Mouse (Mus musculus) kidney, postnatal 0 days (tissue): Measurements from ENCODE around the gene Khk. TPM values are rescaled to one million over a fixed set of nuclear protein-coding genes. Genes with fewer than 3 reads are reported as not detected.
A peak's percentile ranks its signal among the peaks of the same experiment; 100 is the strongest.

Experiments used
- ATAC-seq: fragments of 200-750 bp; cut with Nextera tagmentation; replicated peaks from 2 replicates; pipeline ENCODE4 v1.8.0; 2017; ENCODE audit warnings: low read depth, moderate number of reproducible peaks, moderate TSS enrichment, moderate library complexity; ENCODE audit not compliant: low FRiP score
- DNase-seq: peaks from one replicate; pipeline ENCODE4 v3.0.0-alpha.2; 2016; ENCODE audit warnings: low spot score
- H3K27ac ChIP-seq: fragments of 300-500 bp; sonication (generic); 2 replicates; pipeline ENCODE4 v1.5.1; 2014; ENCODE audit warnings: mild to moderate bottlenecking
- H3K27me3 ChIP-seq: fragments of 300-500 bp; sonication (generic); 2 replicates; pipeline ENCODE4 v1.6.1; 2014; ENCODE audit warnings: low read length, mixed read lengths; ENCODE audit not compliant: insufficient read depth
- H3K36me3 ChIP-seq: fragments of 300-500 bp; sonication (generic); 2 replicates; pipeline ENCODE4 v1.6.1; 2014; ENCODE audit warnings: low read length, mixed read lengths; ENCODE audit not compliant: insufficient read depth
- H3K4me1 ChIP-seq: fragments of 300-500 bp; sonication (generic); replicated peaks from 2 replicates; pipeline ENCODE4 v1.6.1; 2014; ENCODE audit warnings: antibody characterized with exemption, low read length, mixed read lengths; ENCODE audit not compliant: insufficient read depth
- H3K4me2 ChIP-seq: fragments of 300-500 bp; sonication (generic); 2 replicates; pipeline ENCODE4 v1.6.1; 2014; ENCODE audit warnings: mild to moderate bottlenecking, low read length, moderate library complexity, mixed read lengths
- H3K4me3 ChIP-seq: fragments of 300-500 bp; sonication (generic); replicated peaks from 2 replicates; pipeline ENCODE4 v1.5.1; 2014; ENCODE audit warnings: low read depth, low read length
- H3K9ac ChIP-seq: fragments of 300-500 bp; sonication (generic); 2 replicates; pipeline ENCODE4 v1.6.1; 2014; ENCODE audit warnings: low read depth, low read length
- H3K9me3 ChIP-seq: fragments of 300-500 bp; sonication (generic); replicated peaks from 2 replicates; pipeline ENCODE4 v1.6.1; 2016; ENCODE audit warnings: low read length, inconsistent platforms, mixed read lengths
- CTCF ChIP-seq: IDR thresholded peaks from 2 replicates; pipeline ENCODE4 v1.5.1; 2016; ENCODE audit warnings: antibody characterized with exemption, low read depth, mild to moderate bottlenecking, moderate library complexity
- WGBS: fragments of 180-500 bp; shearing (Covaris S2); extraction: QIAGEN DNeasy Blood & Tissue Kit; methylation state at CpG from one replicate; pipeline ENCODE4 v1.1.7; 2014; 5-methylcytosine and 5-hydroxymethylcytosine counted together
- polyA plus RNA-seq: library from polyadenylated mRNA; unstranded; fragments of >200 nt; fragmentation: Nextera tagmentation; extraction: Ambion mirVana; gene quantifications from 2 replicates; pipeline ENCODE4 v1.2.1, GENCODE M21; 2015

The Khk gene
- polyA plus RNA-seq, 1 experiment from 2014 or later: 70.6 TPM

DNA sequence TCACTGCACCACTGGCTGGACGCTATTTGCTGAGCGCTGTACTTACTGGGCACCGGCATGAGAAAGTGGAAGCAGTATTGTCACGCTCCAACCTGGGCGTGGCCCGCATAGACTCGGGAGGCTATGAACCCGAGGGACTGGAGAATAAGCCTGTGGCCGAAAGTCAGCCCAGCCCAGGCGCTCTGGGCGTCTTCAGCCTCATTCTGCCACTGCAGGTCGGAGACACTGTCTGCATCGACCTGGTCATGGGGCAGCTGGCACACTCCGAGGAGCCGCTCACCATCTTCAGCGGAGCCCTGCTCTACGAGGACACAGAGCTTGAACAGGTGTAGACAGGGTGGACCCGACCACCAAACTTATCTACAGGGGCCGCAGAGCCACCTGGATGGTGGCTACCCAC, 610 bp upstream of the Khk start:
- Histone ChIP-seq H3K4me2 (peak overlapping the region; percentile 82), H3K9me3 (no peaks in the 10 kb centered on the region), H3K36me3 (peaks cover 21% of the 10 kb centered on the region; the same call in 1 of the 2 replicates), H3K9ac (no peak overlapping the region), H3K27me3 (no peaks in the 10 kb centered on the region), H3K4me3 (no peak overlapping the region), H3K4me1 (peaks cover 23% of the 10 kb centered on the region), H3K27ac (0 out of 2 replicates have a peak overlapping the region, but pooled peaks have one; percentile 13)
- WGBS: 62% methylated on average over 19 of the region's 19 CpGs
- DNase-seq (no peak), ATAC-seq (peak; percentile 5)
- no peak for TF ChIP-seq CTCF

DNA sequence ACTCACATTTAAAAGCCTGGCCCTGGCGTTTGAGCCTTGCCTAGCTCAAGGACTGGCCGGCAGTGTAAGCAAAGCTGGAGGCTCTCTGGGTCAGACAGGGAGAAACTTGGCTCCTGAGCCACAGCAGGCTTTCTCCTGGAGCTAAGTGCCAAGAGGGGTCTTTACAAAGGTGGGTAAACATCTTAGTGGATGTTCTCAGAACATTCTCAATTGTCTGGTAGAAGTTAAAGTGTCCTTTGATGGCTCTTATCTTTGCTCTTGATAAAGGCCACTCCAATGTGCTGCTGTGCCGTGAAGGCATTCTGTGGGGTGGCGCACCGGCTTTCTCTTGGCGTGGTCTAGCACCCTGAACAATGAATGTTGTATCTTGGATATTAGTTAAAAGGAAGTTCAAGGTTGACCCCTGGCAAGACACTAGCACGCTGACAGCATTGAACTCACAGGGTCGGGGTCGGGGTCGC, 1.4 kb downstream of the Khk start:
- Histone ChIP-seq H3K4me2 (peak overlapping the region; percentile 82), H3K27me3 (no peaks in the 10 kb centered on the region), H3K9me3 (no peaks in the 10 kb centered on the region), H3K27ac (peak overlapping the region; percentile 9; the same call in 1 of the 2 replicates), H3K4me1 (peaks cover 12% of the 10 kb centered on the region), H3K36me3 (peaks cover 14% of the 10 kb centered on the region; the same call in 1 of the 2 replicates), H3K9ac (no peak overlapping the region; the same call in 1 of the 2 replicates), H3K4me3 (no peak overlapping the region)
- TF ChIP-seq CTCF: no peak
- ATAC-seq: no peak
- 75% methylated on average over 10 of the region's 10 CpGs for WGBS
- no peak for DNase-seq

DNA sequence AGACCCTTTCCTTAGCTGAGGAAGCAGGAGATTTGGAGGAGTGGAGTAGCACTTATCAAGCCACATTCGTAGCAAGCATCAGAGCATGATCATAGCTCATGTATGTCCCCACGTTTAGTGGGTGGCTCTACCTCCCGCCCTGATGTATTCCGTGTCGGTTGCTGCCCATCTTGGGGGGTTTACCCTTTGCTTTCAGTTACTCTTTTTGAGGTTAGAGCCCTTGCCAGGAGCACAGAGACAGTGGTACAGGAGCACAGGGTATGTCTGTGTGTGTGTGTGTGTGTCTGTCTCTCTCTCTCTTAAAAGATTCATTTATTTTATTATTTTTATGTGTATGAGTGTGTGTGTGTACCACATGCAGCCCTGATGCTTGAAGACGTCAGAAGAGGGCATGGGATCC, 1.9 kb downstream of the Khk start:
- no peak overlapping the region for H3K9ac ChIP-seq
- H3K36me3 ChIP-seq: 0 out of 2 replicates have a peak, but pooled peaks cover 9% of the 10 kb centered on the region
- ATAC-seq (no peak), DNase-seq (no peak)
- TF ChIP-seq CTCF: no peak
- H3K27ac ChIP-seq: no peak overlapping the region
- H3K9me3 ChIP-seq: no peaks in the 10 kb centered on the region
- H3K27me3 ChIP-seq: no peaks in the 10 kb centered on the region
- no peak overlapping the region for H3K4me3 ChIP-seq
- H3K4me2 ChIP-seq: no peak overlapping the region
- peaks cover 12% of the 10 kb centered on the region for H3K4me1 ChIP-seq
- WGBS: 79% methylated on average over 6 of the region's 6 CpGs

DNA sequence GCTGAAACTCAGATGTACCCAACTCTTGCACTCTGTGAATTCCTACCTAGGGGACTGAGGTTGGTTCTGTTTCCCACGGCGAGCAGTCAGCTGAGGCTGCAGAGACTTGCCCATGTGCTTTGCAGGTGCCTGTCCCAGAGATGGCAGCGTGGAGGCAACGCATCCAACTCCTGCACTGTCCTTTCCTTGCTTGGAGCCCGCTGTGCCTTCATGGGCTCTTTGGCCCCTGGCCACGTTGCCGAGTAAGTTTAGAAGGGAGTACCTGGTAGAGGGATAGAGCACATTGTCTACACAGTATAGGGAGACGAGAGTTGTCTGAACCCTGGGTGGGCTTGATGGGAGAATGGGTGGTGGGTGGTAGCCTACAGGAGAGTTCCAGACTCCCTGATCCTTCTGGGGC, 3.4 kb downstream of the Khk start:
- no peak for DNase-seq
- Histone ChIP-seq H3K9ac (no peak overlapping the region), H3K27ac (no peak overlapping the region), H3K4me1 (peaks cover 12% of the 10 kb centered on the region), H3K4me2 (no peak overlapping the region), H3K4me3 (no peak overlapping the region), H3K36me3 (no peaks in the 10 kb centered on the region), H3K9me3 (no peaks in the 10 kb centered on the region), H3K27me3 (no peaks in the 10 kb centered on the region)
- no peak for TF ChIP-seq CTCF
- ATAC-seq: no peak
- WGBS: 84% methylated on average over 8 of the region's 8 CpGs

DNA sequence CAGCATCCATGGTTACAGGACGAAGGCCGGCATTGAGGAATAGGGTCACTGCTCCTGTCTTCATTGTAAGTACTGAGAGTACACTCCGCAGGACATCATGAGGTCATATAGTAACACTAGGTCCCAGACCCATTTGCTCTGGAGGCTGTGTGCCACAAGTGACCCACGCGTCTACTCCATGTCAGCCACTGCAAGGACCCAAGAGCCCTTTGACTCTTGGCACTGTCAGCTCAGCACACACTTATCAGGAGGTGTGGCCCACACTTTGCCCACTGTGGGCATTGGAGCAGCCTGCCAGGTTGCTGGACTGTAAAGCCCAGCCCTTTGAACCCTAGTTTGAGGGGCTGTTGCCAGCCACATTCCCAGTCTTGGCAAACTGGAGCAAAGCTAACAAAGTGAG, 4.0 kb downstream of the Khk start:
- no peak for TF ChIP-seq CTCF

DNA sequence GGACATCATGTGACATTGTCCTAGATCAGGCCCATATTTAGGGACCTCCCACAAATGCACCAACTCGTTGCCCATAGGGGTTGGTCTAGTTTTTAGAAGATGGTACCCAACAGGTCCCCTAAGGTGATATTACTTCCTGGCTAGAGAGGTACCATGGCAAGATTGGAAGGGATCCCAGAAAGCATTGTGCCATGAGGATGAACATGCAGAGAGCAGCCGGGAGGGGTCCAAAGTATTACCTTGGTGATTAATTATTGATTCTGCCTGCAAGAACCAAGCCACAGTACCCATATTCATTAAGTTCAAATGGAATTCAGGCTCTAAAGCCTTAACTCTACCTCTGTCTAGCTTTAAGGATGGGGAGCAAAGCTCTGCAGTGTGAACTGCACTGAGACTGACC, 4.8 kb downstream of the Khk start:
- no peak for DNase-seq
- peaks cover 10% of the 10 kb centered on the region for H3K4me1 ChIP-seq
- H3K9me3 ChIP-seq: no peaks in the 10 kb centered on the region
- no peak for ATAC-seq
- WGBS: 83% methylated on average over 2 of the region's 2 CpGs
- no peak overlapping the region for H3K9ac ChIP-seq
- H3K4me2 ChIP-seq: no peak overlapping the region
- TF ChIP-seq CTCF: no peak
- no peak overlapping the region for H3K27ac ChIP-seq
- H3K4me3 ChIP-seq: no peak overlapping the region
- no peaks in the 10 kb centered on the region for H3K27me3 ChIP-seq
- H3K36me3 ChIP-seq: no peaks in the 10 kb centered on the region

More for the DNA sequence above, 4.0 kb downstream of the Khk start:
- H3K27me3 ChIP-seq: no peaks in the 10 kb centered on the region
- WGBS: 87% methylated on average over 5 of the region's 5 CpGs
- H3K9me3 ChIP-seq: no peaks in the 10 kb centered on the region
- ATAC-seq (no peak), DNase-seq (no peak)
- no peak overlapping the region for H3K4me2 ChIP-seq
- no peak overlapping the region for H3K27ac ChIP-seq
- peaks cover 12% of the 10 kb centered on the region for H3K4me1 ChIP-seq
- H3K36me3 ChIP-seq: no peaks in the 10 kb centered on the region
- H3K9ac ChIP-seq: no peak overlapping the region
- no peak overlapping the region for H3K4me3 ChIP-seq
